Mouse (Mus musculus) neural tube, postnatal 0 days (tissue): ENCODE data around the gene Pbdc1. TPM values are rescaled to one million over a fixed set of nuclear protein-coding genes. Genes with fewer than 3 reads are reported as not detected.

Source experiments
- polyA plus RNA-seq: library from polyadenylated mRNA; unstranded; fragments of >200 nt; fragmentation: Nextera tagmentation; extraction: Ambion mirVana; gene quantifications from 2 replicates; pipeline ENCODE4 v1.2.1, GENCODE M21; 2015

Pbdc1 gene
- polyA plus RNA-seq, result 30.6 and 30.8 TPM in 2 replicates

DNA sequence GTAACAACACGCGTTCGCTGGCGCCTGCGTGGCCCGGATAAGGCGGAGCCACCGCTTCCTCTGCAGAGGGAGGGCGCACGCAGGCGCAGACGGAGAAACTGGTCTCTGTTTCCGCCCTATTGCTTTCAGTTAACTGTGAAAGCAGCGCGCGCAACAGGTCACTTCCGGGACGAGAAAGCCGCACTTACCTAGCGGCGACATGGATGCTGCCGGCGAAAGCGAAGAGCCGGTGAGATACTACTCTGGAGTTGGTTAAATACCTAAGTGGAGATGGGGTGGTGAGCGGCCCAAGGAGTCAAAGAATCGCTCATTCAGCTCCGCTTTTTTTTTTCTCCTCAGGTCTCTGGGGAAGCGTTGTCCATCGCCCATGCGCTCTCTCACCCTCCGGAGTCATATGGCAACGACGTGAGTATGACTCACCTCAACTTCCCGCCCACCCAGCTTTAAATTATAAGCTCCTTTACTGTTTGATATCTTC, at the start of gene Pbdc1:
Pbdc1 (plus strand) TSS at position 142 of the 478 bp plus-strand sequence.

DNA sequence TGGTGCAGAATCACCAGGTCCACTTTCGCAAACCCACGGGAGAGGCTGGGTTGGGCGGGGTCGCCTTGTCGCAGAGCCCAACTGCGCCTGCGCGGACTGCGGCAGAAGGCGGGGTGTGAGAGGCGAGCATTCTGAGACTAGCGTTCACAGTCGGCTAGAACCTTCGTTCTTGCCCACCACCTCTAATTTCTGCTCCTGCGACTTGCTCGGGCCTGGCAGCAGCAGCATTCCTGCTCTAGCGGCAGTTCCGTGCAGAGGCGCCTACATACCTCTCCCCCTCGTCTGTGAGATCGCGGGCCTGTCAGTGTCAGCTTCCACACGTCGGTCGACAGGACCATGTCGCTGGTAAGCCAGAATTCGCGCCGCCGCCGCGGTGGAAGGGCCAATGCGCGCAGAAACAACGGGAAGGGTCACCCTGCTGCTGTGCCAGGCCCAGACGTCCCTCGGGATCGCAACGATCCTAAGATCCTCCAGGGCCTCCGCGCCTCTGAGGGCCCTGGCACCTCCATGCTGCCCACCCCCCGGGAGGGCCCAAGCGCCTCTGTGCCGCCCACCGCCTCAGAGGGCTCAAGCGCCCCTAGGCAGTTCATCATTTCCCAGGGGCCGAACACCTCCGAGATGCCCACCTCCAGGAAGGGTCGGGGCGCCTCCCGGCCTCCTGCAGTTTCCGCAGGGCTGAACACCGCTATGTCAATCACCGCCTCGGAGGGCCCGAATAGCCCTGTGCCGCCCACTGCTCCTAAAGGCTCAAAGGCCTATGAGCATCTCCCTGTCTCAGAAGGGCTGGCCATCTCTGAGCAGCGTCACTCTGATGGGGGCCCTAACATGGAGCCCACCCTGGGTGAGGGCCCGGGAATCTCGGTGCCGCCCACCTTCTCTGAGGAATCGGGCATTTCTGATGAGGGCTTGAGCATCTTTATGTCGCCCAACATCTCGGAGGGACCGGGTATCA, 41.0 kb downstream of the Pbdc1 start, which contains the start of gene Magee1:
Magee1 (plus strand) TSS at position 104 of the 952 bp plus-strand sequence.

Other genes with a start within 250 kb of the Pbdc1 start
- 30.5 and 31.7 TPM in 2 replicates for gene Magee2, start 222.5 kb upstream of the Pbdc1 start, polyA plus RNA-seq
- gene Magee1, start 40.6 kb downstream of the Pbdc1 start, polyA plus RNA-seq, result 192 and 213 TPM in 2 replicates